Mouse (Mus musculus): ENCODE data around the gene Kifap3. TPM values are rescaled to one million over a fixed set of nuclear protein-coding genes. Genes with fewer than 3 reads are reported as not detected.

Gene Kifap3
- total RNA-seq, 2 experiments from 2014 or later, result 0.19 to 1.3 TPM

DNA sequence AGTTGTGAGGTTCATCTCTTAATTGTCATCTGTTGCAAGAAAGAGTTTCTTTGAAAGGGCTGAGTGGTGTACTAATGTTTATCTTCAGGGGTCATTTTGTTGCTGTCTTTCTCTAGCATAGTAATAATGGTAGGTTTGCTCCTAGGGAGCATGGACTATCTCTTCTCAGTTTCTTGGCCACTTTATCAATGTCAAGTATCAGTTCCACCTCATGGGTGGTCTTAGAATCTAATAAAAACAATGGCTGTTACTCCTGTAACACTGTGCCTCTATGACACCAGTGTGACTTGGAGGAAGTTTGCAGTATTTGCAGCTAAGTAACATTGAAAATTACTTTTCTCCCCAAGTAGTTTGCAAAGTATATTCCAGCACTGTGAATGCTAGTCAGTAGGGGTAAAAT lies 110.2 kb downstream of the Kifap3 start:
- no peak for ATAC-seq (replicated peaks; ENCODE audit: low FRiP score, poor library complexity, severe bottlenecking)

DNA sequence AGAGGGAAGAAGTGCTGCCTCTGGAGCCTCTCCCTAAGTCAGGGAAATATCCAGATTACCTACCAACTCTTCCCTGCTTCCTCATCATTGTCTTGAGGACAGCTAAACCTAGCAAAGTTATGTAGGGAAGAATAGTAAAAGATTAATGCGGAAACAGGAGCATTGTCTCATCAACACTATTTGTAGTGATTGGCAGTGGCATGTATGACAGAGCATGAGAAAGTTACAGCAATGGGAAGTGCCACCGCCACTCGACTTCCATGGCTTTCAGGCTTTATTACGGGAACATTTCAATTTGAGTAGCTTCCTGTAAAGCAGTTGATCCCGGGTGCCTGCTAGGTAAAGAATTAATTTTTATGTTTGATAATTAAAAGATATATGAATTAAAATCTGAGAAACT lies 113.9 kb downstream of the Kifap3 start:
- ATAC-seq (replicated peaks; ENCODE audit: low FRiP score, poor library complexity, severe bottlenecking), result no peak

DNA sequence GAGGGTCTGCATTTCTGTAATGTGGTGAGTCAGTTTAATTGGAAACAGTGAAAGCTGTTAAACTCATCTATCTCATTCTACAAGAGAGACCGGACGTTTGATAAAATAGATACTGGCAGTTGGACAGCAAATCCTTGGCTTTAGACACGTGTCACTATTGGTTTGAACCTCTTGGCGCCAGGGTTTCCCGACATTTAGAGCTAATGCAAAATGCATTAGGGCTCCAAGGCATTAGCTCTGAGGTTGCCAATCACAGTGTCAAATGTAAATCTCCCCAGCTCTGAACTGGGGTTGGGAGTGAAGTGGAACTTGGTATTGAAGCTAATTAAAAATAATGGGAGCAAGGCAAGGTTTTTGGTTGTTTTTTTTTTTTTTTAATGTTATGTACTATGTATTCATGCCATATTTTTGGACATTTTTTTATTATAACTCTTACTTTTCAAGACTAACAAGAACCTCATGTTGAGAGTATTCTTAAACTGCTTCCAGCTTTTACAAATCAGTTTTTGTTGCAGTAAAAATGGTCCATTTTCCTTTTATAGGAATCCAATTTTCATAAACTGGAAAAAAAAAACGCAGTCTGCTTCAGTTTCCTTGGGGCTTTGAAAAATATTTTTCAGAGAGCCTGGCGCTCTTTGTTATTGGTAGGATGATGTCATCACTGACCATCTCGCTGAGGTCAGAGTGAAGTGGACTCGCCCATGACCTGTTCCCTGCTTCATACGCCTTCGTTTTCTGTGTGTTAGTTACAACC lies 114.6 kb downstream of the Kifap3 start:
- no peak for ATAC-seq (replicated peaks; ENCODE audit: low FRiP score, poor library complexity, severe bottlenecking)

DNA sequence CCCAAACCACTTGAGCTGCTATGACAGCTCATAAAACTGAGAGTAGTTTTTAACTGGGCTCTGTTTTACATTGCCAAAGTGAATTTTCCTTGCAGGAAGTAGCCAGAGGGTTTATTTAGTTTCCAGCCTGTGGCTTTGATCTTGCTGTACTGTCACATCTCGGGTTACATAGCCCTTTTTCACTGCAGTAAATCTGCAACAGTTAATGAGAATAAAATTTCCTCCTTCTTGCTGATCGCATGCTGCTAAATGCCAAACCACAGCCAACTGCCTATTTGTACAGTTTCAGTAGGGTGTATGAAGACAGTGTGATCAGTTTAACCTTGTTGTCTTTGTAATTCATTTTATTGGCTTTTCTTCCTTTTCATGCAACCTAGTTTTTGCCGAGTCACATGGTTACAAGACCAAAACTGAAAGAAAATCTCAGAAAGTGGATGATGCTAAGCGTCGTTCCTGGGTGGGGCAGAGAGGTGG lies 118.9 kb downstream of the Kifap3 start:
- no peak for ATAC-seq (replicated peaks; ENCODE audit: low FRiP score, poor library complexity, severe bottlenecking)

DNA sequence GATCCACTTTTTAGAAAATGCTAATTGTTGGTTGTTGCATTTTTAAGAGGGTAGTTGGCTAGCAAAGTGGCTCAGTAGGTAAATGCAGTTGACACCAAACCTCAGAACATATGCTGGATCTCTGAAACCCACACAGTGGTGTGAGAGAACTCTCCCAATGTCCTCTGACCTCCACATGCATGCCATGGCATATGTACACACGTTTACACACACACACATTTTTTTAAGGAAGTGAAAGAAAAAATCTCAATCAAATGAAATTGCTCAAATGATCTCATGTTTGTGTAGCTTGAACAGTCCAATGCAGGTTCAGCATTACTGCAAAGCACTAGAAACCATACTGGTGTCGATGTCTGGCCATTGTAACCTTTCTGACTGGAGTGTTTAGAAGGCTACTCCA lies 120.2 kb downstream of the Kifap3 start:
- ATAC-seq (replicated peaks; ENCODE audit: low FRiP score, poor library complexity, severe bottlenecking), result no peak

DNA sequence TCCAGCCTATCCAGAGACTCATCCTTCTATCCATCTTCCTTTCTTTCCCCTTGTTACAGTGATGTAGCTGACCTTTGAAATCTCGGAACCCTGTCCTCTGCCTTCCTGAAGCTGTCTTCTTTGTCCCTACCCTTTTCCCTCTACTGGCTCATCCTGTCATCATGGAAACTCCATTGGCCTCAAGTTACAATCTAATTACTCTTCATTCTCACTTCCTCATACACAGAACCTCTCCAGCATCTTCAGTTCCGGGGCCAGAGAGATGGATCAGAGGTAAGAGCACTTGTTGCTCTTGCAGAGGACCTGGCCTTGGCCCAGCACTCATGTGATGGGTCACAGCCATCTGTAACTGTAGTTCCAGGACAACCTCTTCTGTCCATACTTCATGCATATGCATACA lies 120.8 kb downstream of the Kifap3 start:
- ATAC-seq (replicated peaks; ENCODE audit: low FRiP score, poor library complexity, severe bottlenecking), result no peak

DNA sequence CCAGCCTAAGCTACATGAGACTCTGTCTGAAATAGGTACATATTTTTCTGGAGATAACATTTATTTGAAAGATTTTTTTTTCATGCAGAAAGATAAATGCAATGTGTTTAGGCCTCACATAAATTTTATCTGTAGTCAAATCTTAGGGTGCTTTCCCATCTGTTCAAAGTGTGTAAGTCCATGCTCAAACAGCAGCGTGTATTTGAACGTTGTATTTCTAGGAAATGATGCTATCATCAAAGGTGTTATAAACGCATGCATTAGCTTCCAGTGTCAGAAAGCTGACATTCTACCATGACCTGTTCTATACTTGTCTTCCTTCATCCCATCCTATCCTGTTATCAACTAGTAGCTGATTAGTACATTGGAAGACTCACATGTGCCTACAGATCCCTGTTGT lies 124.0 kb downstream of the Kifap3 start:
- ATAC-seq (replicated peaks; ENCODE audit: low FRiP score, poor library complexity, severe bottlenecking), result no peak

DNA sequence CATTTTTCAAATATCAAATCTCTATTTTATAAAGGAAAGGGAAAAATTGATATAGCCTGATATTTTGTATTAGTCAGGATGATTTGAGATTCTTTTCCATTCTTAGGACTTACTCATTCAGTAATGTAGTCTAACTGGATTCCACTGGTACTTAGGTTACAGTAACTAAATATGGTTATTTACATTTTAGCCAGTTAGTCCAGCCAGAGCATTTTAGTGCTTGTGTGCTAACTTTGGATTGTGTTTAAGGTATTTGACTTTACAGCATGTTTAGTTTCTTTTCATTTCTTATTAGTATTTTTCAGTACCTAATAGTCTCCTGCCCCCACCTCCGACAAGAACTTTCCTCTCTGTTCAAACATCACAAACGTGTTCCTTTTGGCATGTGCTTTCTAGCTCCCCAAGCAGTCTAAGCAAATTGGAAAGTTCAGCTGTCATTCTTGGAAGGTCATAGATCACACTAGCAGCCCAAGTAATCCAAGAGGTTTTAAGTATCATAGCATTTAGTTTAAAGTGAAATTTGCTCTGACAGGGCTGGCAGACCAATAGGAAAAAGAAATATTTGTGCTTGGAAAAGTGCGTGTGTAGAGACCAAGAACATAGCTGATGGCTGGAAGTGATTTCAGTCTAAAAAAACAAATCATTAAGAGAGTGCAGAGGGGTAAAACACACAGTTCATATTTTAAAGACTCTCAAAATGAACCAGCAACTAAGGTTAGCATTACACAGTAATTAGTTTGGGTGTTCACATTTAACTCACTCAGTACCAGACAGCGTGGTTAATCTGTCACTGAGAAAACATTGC lies 127.8 kb downstream of the Kifap3 start:
- no peak for ATAC-seq (replicated peaks; ENCODE audit: low FRiP score, poor library complexity, severe bottlenecking)

DNA sequence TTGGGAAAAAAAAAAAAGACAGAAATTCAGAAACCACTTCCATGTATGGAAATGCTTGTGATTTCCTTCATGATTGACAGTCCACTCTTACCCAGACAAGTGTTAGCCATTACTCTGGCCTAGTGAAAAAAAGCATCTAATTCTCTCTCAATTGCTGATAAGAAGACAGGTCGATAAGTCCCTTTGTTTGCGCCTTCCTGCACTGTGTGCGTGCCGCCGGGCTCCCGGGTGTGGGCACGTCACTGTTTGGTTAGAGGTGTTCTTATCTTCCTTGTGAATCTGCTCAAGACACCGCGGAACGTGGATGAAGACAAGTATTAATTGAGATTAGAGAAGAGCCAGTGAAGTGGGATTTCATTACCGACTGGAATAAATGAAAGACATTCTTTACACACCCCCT lies 129.0 kb downstream of the Kifap3 start:
- no peak for ATAC-seq (replicated peaks; ENCODE audit: low FRiP score, poor library complexity, severe bottlenecking)

DNA sequence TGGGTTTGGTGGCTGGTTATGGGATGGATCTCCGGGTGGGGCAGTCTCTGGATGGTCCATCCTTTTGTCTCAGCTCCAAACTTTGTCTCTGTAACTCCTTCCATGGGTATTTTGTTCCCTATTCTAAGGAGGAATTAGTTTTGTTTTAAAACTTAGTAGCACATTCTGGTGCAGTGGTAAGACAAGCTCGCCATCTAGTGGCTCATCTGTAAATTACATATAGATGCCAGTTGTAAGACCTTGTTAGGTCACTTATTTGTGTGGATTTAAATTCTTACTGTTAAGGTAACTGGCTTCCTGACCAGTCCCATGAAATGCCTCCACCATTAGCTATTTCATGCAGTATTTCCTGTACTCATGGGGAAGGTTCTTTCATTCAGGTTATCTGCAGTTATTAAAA lies 131.0 kb downstream of the Kifap3 start:
- ATAC-seq (replicated peaks; ENCODE audit: low FRiP score, poor library complexity, severe bottlenecking), result peak; percentile 84; the same call in 1 of the 2 replicates

DNA sequence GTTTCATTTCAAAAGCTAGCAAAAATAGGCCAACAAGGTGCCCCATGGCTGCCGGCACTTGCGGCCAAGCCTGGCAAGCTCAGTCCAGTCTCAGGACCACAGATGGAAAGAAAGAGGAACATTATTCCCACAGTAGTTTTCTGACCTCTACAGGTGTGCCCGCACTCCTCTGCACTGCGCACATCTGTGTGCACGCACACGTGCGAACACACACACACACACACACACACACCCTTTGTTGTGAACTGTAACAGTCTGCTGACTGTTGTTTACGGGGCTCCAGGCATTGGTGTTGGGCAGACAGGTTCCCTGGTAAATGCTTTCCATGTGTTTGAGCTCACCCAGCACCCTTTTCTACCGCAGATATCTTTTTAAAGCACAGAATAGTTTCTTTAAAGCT lies 131.4 kb downstream of the Kifap3 start:
- no peak for ATAC-seq (replicated peaks; ENCODE audit: low FRiP score, poor library complexity, severe bottlenecking)

DNA sequence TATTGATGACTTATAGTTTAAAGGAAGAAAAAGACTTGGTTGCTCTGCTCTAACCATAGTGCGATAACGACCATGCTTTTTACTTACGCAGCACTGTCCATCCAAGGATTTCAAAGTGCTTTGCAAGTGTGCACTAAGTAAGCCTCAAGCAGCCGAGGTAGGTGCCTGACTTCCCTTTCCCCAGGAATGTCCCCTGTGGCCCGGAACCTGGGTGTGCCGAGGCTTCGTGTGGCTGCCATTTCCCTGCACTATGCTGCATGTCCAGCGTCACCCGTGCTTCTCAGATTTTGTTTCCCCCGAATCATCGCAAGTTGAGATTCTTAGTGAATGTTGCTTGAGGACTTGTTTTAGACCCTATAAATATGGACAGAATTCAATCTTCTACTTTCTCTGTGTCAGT lies 132.6 kb downstream of the Kifap3 start:
- no peak for ATAC-seq (replicated peaks; ENCODE audit: low FRiP score, poor library complexity, severe bottlenecking)

DNA sequence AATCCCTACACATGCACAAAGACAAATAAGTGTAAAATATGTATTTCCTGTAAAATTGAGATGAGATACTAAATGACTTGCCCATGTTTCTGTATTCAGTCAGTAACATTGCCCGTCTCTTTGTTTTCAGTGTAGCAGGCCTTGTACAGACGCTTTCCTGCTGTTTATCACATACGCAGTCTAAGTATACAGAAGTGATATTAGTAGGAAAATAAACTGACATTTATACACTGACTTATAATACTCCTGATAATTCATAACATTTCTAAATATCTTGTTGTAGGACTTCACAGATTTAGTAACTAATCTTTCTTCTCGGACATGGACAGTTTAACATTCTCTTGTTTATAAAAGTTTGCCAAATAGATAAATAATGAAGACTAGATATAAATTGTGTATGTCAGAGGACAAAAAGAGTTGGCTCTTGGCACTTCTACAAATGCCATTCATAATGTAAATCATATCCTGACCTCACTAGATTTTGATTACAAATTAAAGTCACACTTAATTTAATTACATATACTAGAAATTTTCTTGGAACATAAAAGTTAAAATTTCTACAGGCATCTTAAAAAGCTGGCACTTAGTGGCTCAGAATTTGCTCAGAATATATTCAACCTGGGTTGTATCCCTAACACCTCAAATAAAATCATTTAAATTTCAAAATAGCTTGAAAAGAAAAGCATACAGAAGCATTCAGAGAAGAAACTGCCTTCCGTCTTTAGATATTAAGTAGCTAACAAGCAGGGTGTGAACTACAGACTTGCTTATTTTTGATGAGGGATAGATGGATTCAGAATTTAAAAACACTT lies 138.2 kb downstream of the Kifap3 start:
- ATAC-seq (replicated peaks; ENCODE audit: low FRiP score, poor library complexity, severe bottlenecking), result no peak

DNA sequence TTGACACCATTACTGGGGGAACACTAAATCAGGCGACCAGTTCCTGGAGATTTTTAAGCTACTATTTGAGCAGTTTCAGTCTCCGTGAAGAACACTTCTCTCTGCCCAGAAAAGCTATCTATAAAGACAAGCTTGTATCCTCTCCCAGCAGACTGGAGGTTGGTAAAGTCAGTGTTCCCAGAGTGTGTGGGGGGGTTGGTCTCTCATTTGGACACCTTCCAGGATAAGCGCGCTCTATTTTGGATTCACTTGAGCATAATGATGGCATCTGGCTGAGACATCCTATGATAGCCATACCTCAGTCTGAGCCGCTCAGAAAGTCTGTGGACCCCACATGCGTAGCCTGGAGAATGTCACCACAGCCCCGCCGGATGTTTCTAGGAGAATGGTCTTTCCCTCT lies 144.7 kb downstream of the Kifap3 start:
- ATAC-seq (replicated peaks; ENCODE audit: low FRiP score, poor library complexity, severe bottlenecking), result no peak

DNA sequence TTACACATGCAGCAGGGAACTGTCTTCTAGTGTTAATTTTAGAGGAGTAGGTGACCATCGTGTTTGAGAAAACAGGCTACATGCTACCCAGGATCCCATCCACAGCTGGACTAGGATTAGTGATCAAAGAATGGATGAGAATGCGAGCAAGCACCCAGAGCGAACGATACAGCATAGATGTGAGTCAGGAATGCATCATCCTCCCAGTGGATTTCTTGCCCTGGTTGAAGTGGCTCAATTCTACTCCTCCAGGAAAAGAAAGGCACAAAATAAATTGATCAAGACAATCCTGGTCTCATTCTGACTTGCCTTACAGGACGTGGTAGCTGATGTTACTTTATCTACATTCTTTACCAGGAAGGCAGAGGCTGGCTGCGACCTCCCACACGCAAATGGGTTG lies 149.5 kb downstream of the Kifap3 start, which contains the start of gene Scyl3:
TSS of gene Scyl3 (plus strand) at position 255 of the 400 bp plus-strand sequence.
- no peak for ATAC-seq (replicated peaks; ENCODE audit: low FRiP score, poor library complexity, severe bottlenecking)

DNA sequence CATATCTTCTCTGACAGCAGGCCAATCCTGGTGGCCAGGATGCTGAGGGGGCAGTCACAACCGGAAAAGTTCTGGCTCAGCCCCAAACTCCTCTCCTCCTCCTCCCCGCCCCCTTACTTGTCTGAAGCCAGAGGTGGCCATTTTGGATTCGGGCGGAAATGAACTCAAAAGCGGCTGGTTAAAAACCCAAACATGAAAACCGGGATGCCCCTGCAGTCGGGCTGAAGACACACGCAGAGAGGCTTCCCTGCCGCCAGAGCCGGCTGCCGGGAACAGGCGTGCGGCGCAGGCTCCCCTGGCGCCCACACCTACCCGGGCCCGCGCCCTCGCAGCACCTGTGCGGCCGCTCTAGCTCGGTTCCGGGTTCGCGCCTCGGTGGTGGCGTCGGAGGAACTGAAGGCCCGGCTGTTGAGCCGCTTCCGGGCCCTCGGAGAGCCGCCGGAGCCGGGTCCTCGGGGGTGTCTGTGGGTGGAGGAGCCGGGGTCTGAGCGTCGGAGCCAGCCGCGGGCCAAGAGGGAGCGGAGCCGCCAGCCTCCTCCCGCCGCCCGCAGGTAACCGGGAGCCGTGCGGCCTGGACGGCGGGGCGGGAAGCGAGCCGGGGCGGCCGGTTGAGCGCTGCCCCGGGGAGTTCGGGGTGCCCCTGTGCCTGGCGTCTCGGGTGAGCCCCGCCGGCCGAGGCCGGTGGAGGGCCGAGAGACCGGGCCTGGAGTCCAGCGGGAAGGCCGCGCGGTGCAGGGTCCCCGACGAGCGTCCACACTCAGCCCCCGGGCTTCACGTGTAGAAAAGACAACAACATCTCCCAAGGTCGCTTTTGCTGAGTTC lies 150.5 kb downstream of the Kifap3 start:
- ATAC-seq (replicated peaks; ENCODE audit: low FRiP score, poor library complexity, severe bottlenecking), result peak; percentile 77

DNA sequence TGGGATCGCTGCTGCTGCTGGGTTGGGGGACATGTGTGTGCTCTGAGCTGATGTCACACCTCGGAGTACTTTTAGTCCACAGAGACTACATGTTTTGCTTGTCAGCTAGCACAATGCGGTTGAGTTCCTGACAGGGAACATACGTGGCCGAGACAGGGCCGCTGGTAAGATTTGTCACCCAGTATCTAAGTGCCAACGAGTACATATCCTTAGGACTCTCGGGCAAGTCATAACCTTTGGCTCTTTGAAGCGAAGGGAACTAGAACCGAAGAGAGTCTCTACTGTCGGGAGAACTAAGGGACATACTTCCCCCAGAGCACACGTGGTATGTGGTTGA lies 151.0 kb downstream of the Kifap3 start:
- peak; percentile 50 for ATAC-seq (replicated peaks; ENCODE audit: low FRiP score, poor library complexity, severe bottlenecking)

DNA sequence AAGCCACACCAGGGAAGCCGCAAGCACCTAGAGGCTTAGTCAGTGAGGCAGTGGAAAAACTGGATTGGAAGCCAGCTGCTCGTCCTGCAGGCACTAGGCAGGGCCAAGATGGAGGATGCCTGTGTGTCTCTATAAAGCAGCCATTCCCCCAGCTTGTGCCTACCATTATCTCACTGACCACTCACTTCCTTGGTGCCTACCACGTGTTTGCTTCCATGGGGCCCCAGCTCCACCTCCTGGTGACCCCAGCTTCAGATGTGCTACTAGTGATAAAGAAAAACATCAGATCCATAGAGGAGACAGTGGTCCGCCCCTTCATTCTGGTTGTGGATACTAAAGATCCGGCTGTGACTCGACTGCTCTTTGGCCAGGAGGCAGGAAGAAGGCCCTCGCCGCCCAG lies 152.4 kb downstream of the Kifap3 start:
- ATAC-seq (replicated peaks; ENCODE audit: low FRiP score, poor library complexity, severe bottlenecking), result no peak

DNA sequence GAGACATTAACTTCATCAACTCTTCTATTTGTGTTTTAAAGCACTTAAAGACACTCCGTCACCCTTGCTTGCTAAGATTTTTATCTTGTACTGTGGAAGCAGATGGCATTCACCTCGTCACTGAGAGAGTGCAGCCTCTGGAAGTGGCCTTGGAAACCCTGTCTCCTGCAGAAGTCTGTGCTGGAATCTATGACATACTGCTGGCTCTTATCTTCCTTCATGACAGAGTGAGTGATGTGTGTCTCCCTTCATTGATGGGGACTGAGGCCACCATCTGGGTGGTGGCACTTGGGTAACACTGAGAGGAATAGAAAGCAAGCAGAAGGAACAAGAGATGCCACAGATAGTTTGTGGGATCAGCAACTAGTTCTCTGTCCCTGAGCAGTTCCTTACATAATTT lies 155.2 kb downstream of the Kifap3 start:
- no peak for ATAC-seq (replicated peaks; ENCODE audit: low FRiP score, poor library complexity, severe bottlenecking)

DNA sequence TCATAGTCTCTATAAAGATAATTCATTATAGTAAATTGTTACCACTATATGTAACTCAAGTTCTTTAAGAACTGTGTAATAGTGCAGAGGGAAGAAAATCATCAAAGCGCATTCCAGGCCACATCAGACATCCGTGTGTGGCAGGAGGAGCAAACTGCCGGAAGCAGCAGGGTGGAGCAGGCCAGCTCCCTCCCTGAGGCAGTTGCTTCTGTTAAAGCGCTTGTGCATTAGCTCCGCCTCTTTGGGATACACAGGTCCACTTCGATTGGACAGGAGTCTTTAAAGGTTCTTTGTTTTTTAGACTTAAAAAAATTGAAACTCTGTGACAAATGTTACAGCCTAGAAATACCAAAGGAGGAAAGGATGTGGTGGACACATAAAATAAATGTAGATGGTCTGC lies 162.7 kb downstream of the Kifap3 start:
- ATAC-seq (replicated peaks; ENCODE audit: low FRiP score, poor library complexity, severe bottlenecking), result no peak
